Mouse (Mus musculus) lung, embryonic 14.5 days (tissue): Measurements from ENCODE around the gene Etnk2. TPM values are rescaled to one million over a fixed set of nuclear protein-coding genes. Genes with fewer than 3 reads are reported as not detected.
"Not testable (repeated sequence)": the region's sequence is repeated elsewhere in the genome, so short reads cannot be mapped to it uniquely, and the experiment has no call there.

Experiments
- ATAC-seq: fragments of 200-750 bp; cut with Nextera tagmentation; 2 replicates; pipeline ENCODE4 v1.8.0; 2017; ENCODE audit warnings: mild to moderate bottlenecking, moderate TSS enrichment, moderate library complexity; ENCODE audit not compliant: insufficient read depth
- DNase-seq: peaks from one replicate; pipeline ENCODE4 v3.0.0-alpha.2; 2015
- H3K27ac ChIP-seq: fragments of 300-500 bp; sonication (generic); 2 replicates; pipeline ENCODE4 v1.5.1; 2014; ENCODE audit warnings: low read depth, mild to moderate bottlenecking, moderate library complexity
- H3K27me3 ChIP-seq: fragments of 300-500 bp; sonication (generic); 2 replicates; pipeline ENCODE4 v1.6.1; 2014; ENCODE audit warnings: low read length, control low read depth; ENCODE audit not compliant: insufficient read depth
- H3K36me3 ChIP-seq: fragments of 300-500 bp; sonication (generic); 2 replicates; pipeline ENCODE4 v1.6.1; 2014; ENCODE audit warnings: control low read depth; ENCODE audit not compliant: insufficient read depth
- H3K4me1 ChIP-seq: fragments of 300-500 bp; sonication (generic); 2 replicates; pipeline ENCODE4 v1.6.1; 2014; ENCODE audit warnings: antibody characterized with exemption, control low read depth; ENCODE audit not compliant: insufficient read depth
- H3K4me2 ChIP-seq: fragments of 300-500 bp; sonication (generic); 2 replicates; pipeline ENCODE4 v1.6.1; 2014; ENCODE audit warnings: mild to moderate bottlenecking
- H3K4me3 ChIP-seq: fragments of 300-500 bp; sonication (generic); 2 replicates; pipeline ENCODE4 v1.5.1; 2014; ENCODE audit warnings: low read depth, low read length
- H3K9ac ChIP-seq: fragments of 300-500 bp; sonication (generic); 2 replicates; pipeline ENCODE4 v1.6.1; 2014
- H3K9me3 ChIP-seq: fragments of 300-500 bp; sonication (generic); 2 replicates; pipeline ENCODE4 v1.6.1; 2016; ENCODE audit warnings: low read depth, low read length, control low read depth
- CTCF ChIP-seq: IDR thresholded peaks from 2 replicates; pipeline ENCODE4 v1.5.1; 2016; ENCODE audit warnings: antibody characterized with exemption, low read depth
- WGBS: fragments of 180-500 bp; shearing (Covaris S2); extraction: QIAGEN DNeasy Blood & Tissue Kit; methylation state at CpG from one replicate; pipeline ENCODE4 v1.1.7; 2014; 5-methylcytosine and 5-hydroxymethylcytosine counted together
- polyA plus RNA-seq: library from polyadenylated mRNA; unstranded; fragments of >200 nt; fragmentation: Nextera tagmentation; extraction: Ambion mirVana; gene quantifications from 2 replicates; pipeline ENCODE4 v1.2.1, GENCODE M21; 2014

The Etnk2 gene
- polyA plus RNA-seq, 1 experiment from 2014 or later = 3.7 TPM

DNA sequence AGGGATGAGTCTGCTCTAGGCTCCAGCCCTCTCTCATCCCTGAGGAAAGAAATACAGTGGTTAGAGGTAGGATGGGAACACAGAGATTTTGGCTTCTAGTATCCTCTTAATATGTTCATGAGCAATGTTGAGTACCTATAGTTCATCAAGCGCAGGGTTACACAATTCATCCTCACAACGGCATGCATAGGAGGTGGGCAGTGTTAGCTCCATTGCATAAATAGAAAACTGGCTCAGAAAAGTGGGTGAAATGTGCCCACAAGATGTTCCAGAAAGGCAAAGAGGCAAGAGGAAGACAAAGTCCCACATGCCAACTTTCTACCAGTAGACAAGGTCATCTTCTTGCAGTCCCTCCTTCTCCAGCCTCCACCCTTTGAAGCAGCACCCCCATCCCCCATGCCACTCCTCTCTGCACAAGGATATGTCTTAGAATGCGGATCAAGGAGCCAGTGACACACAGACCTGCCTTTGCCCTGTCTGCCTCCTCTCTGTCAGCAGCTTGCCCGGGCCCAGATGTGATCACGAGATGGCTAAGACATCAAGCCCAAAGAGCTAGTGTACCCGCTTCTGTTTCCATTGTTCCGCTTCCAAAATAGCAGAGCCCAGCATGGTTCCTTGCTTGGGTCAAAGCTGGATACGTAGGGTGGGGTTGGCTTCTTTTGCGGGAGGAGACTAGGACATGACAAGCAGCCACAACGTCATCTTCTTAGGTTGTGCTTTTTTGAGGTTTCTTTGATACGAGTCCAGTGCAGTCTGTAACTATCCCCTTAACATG is 30.5 kb upstream of the Etnk2 start:
- ATAC-seq = no peak
- 86% methylated on average over 11 of the region's 11 CpGs for WGBS
- no peak overlapping the region for H3K4me3 ChIP-seq
- no peak for TF ChIP-seq CTCF
- H3K4me2 ChIP-seq = no peak overlapping the region
- DNase-seq = no peak
- H3K27me3 ChIP-seq = peaks cover 7% of the 10 kb centered on the region; the same call in 1 of the 2 replicates
- peaks cover 17% of the 10 kb centered on the region; the same call in 1 of the 2 replicates for H3K4me1 ChIP-seq
- H3K9me3 ChIP-seq = no peaks in the 10 kb centered on the region
- H3K9ac ChIP-seq = no peak overlapping the region
- H3K36me3 ChIP-seq = no peaks in the 10 kb centered on the region
- H3K27ac ChIP-seq = no peak overlapping the region

DNA sequence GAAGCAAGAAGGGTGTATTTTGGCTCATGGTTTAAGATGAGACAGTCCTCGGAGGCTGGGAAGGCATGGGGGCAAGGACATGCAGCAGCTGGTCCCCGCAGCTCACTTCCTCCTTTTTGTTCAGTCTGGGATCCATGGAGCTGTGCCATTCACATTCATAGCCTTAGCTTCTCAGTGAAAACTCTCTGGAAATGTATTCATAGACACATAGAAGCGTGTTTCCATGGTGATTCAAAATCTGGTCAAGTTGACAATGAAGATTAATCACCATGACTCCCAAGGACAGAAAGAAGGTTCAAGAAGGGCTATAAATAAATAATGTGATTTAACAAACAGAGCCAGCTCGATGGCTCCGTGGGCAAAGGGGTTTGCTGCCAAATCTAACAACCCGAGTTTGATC is 29.4 kb upstream of the Etnk2 start:
- no peak overlapping the region for H3K9ac ChIP-seq
- H3K36me3 ChIP-seq = no peaks in the 10 kb centered on the region
- peaks cover 7% of the 10 kb centered on the region; the same call in 1 of the 2 replicates for H3K27me3 ChIP-seq
- 76% methylated on average over 6 of the region's 6 CpGs for WGBS
- no peak overlapping the region for H3K4me3 ChIP-seq
- DNase-seq (no peak), ATAC-seq (no peak)
- no peak for TF ChIP-seq CTCF
- H3K9me3 ChIP-seq = no peaks in the 10 kb centered on the region
- no peak overlapping the region for H3K4me2 ChIP-seq
- H3K4me1 ChIP-seq = peaks cover 11% of the 10 kb centered on the region; the same call in 1 of the 2 replicates
- no peak overlapping the region for H3K27ac ChIP-seq

DNA sequence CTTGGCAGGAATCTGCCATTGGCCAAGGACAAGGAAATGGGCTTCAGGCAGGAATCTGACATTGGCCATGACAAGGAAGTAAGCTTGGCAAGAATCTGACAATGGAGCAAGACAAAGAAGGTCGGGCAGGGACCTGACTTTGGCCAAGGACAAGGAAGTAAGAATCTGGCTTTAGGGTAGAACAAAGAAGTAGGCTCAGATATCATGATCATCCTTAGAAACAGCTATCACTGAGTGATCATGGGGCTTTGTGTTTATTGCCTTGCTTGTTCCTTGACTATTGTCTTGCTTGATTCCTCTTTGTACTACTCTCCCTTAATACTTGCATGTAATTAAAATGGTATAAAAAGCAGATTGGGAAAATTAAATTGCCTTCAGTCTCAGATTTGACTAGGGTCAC is 23.0 kb upstream of the Etnk2 start:
- H3K4me1 ChIP-seq, ATAC-seq, H3K4me3 ChIP-seq, H3K27me3 ChIP-seq, DNase-seq, H3K36me3 ChIP-seq, H3K9me3 ChIP-seq, H3K9ac ChIP-seq, H3K4me2 ChIP-seq, H3K27ac ChIP-seq: not testable (repeated sequence)
- WGBS = 59% methylated on average over 1 of the region's 1 CpGs

DNA sequence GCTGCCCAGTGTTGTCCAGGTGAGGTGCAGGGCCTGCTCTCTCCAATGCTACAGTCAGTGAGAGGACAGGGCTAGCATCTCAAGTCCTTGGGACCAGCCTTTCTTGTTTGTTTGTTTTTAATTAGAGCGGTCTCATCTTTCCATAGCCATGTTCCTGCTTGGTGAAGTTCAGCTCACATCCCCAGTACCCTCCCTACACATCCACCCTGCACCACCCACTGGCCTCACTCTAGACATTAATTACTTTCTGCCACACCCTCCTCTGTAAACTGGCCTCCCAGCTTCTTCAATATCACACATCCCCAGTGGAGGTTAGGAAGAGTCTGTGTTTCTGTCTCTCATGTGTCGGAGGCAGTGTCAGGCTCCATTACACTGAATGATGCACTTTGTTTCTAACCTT is 19.0 kb upstream of the Etnk2 start:
- TF ChIP-seq CTCF = no peak
- WGBS = 91% methylated on average over 2 of the region's 2 CpGs
- Histone ChIP-seq H3K4me1 (no peaks in the 10 kb centered on the region), H3K9ac (no peak overlapping the region), H3K4me3 (no peak overlapping the region), H3K36me3 (no peaks in the 10 kb centered on the region), H3K27me3 (no peaks in the 10 kb centered on the region), H3K27ac (no peak overlapping the region), H3K9me3 (no peaks in the 10 kb centered on the region), H3K4me2 (no peak overlapping the region)
- ATAC-seq (no peak), DNase-seq (no peak)

DNA sequence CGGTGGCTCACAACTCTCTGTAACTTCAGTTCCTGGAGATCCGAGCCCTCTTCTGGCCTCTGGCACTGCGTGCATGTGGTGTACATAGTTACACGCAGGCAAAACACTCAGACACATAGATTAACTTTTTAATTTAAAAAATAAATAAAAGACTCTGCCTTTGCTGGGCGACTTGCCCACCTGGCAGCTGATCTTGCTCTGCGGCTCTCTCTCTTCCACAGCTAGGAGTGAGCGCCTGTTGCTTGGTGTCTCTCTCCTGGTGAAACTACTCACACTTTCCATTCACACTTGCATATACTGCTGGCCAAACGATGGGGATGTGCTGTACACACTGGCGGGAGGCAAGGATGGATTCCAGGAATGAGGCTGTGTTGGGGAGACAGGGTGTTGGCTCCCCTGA is 16.8 kb upstream of the Etnk2 start:
- ATAC-seq = no peak

DNA sequence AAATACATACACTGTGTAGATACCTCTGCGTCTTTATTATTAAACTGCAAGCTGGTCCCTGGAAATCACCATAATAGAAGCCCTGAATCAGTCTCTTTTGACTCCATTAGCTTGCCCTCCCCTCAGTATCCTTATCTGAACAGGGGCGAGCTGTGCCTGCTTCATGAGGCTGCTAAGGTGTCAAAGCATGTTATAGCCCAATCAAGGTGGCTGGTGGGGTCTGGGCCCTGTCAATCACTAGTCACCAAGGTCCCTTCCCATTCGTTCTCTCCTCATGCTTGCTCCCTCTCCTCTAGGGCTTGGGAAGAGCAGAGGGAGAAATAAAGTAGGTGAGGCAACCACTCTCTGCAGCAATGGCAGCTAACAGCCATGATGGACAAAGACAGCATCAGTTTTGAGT is 16.1 kb upstream of the Etnk2 start:
- 64% methylated on average over 3 of the region's 3 CpGs for WGBS
- no peaks in the 10 kb centered on the region for H3K27me3 ChIP-seq
- no peaks in the 10 kb centered on the region for H3K9me3 ChIP-seq
- DNase-seq (no peak), ATAC-seq (no peak)
- no peak overlapping the region for H3K4me3 ChIP-seq
- no peak for TF ChIP-seq CTCF
- H3K36me3 ChIP-seq = no peaks in the 10 kb centered on the region
- H3K4me1 ChIP-seq = no peaks in the 10 kb centered on the region
- no peak overlapping the region for H3K27ac ChIP-seq
- no peak overlapping the region for H3K9ac ChIP-seq
- H3K4me2 ChIP-seq = no peak overlapping the region

More for the DNA sequence above, 16.8 kb upstream of the Etnk2 start:
- no peak overlapping the region for H3K27ac ChIP-seq
- no peak overlapping the region for H3K4me3 ChIP-seq
- WGBS = 74% methylated on average over 9 of the region's 9 CpGs
- H3K9ac ChIP-seq = no peak overlapping the region
- no peak overlapping the region for H3K4me2 ChIP-seq
- no peaks in the 10 kb centered on the region for H3K4me1 ChIP-seq
- DNase-seq = no peak
- no peaks in the 10 kb centered on the region for H3K27me3 ChIP-seq
- no peak for TF ChIP-seq CTCF
- H3K36me3 ChIP-seq = no peaks in the 10 kb centered on the region
- no peaks in the 10 kb centered on the region for H3K9me3 ChIP-seq

DNA sequence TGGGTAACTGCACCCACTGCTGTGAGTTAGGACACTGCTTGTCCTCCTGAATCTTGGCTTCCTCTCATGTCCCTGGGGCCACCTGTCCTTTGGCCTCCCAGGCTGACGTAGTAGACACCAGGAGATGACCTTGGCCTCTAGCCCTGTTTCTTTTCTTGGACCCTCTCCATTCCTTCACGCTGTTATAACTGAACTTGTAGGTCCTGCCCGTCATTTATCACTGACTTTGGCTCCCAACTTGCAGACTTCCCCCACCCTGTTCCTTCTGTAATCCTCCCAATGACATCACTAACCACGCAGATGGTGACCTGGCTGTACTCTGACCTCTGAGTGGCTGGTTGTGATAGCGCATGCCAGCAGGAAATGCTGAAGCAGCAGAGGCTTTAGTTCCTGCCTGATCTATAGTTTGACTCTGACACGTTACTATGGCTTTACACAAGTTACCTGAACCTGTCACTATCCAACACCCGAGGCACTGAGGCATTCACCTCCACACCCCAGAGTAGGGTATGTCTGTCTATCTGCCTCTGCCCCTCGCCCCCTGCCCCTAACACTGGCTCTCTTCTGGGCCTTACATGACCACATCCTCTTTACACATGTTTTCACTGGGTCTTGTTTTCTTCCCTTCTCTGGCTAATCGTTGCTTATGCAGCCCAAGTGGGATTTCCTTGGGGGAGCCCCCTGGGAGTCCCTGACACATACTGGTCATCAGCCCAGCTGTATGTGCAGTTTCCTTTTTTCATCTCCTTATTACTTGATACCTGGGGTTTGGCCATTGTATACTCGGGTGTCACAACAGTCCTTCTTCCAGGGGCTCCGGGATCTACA is 15.5 kb upstream of the Etnk2 start:
- DNase-seq (no peak), ATAC-seq (no peak)
- no peak overlapping the region for H3K9ac ChIP-seq
- no peaks in the 10 kb centered on the region for H3K36me3 ChIP-seq
- H3K4me2 ChIP-seq = no peak overlapping the region
- no peaks in the 10 kb centered on the region for H3K27me3 ChIP-seq
- TF ChIP-seq CTCF = no peak
- no peak overlapping the region for H3K27ac ChIP-seq
- 51% methylated on average over 11 of the region's 11 CpGs for WGBS
- no peak overlapping the region for H3K4me3 ChIP-seq
- H3K4me1 ChIP-seq = no peaks in the 10 kb centered on the region
- H3K9me3 ChIP-seq = no peaks in the 10 kb centered on the region
